Mouse (Mus musculus) layer of hippocampus, postnatal 25 days (tissue): ENCODE measurements at regions not wholly inside any gene's neighbourhood (a gene's known extent, or its start where the extent isn't known, plus 50 kb on each side); places are given as distances from the start of the nearest gene placed in this dataset.

Experiments used
- DNase-seq, 2 experiments: peaks; one replicate each; pipeline ENCODE4 v3.0.0; 2022; ENCODE audit warnings: mixed read lengths in 2 of 2, low spot score in 1 of 2; ENCODE audit errors: extremely low spot score in 1 of 2

GRCm38 (mm10) chr1:142838663-142839062, 801.8 kb upstream of the B3galt2 start:
- DNase-seq: no peak

GRCm38 (mm10) chr1:142867024-142867700, 773.3 kb upstream of the B3galt2 start:
- DNase-seq: no peak

GRCm38 (mm10) chr1:142891842-142892241, 748.6 kb upstream of the B3galt2 start:
- no peak for DNase-seq

- DNase-seq: no peak
Measured at GRCm38 (mm10) chr1:142893156-142893555, 747.3 kb upstream of the B3galt2 start.

GRCm38 (mm10) chr1:142894145-142894544, 746.3 kb upstream of the B3galt2 start:
- no peak for DNase-seq

- DNase-seq: no peak
Measured at GRCm38 (mm10) chr1:142895081-142895480, 745.4 kb upstream of the B3galt2 start.

- no peak for DNase-seq
Measured at GRCm38 (mm10) chr1:142909907-142910306, 730.6 kb upstream of the B3galt2 start.

- no peak for DNase-seq
Measured at GRCm38 (mm10) chr1:142956686-142957085, 683.8 kb upstream of the B3galt2 start.

GRCm38 (mm10) chr1:142971475-142971874, 669.0 kb upstream of the B3galt2 start:
- DNase-seq: no peak

GRCm38 (mm10) chr1:142973387-142973786, 667.1 kb upstream of the B3galt2 start:
- no peak for DNase-seq

GRCm38 (mm10) chr1:142982994-142983393, 657.5 kb upstream of the B3galt2 start:
- no peak for DNase-seq

- DNase-seq: no peak
Measured at GRCm38 (mm10) chr1:142983641-142984040, 656.8 kb upstream of the B3galt2 start.

- DNase-seq: peak in 1 of 2 experiments; percentile 16
Measured at GRCm38 (mm10) chr1:142985516-142985915, 654.9 kb upstream of the B3galt2 start.

- DNase-seq: no peak
Measured at GRCm38 (mm10) chr1:143000216-143000615, 640.2 kb upstream of the B3galt2 start.

GRCm38 (mm10) chr1:143001112-143001511, 639.4 kb upstream of the B3galt2 start:
- no peak for DNase-seq

- no peak for DNase-seq
Measured at GRCm38 (mm10) chr1:143006045-143006444, 634.4 kb upstream of the B3galt2 start.

- DNase-seq: no peak
Measured at GRCm38 (mm10) chr1:143019982-143020381, 620.5 kb upstream of the B3galt2 start.

- DNase-seq: no peak
Measured at GRCm38 (mm10) chr1:143053161-143053560, 587.3 kb upstream of the B3galt2 start.

GRCm38 (mm10) chr1:143053599-143053998, 586.9 kb upstream of the B3galt2 start:
- DNase-seq: peak in 1 of 2 experiments; percentile 13

GRCm38 (mm10) chr1:143054451-143055024, 585.9 kb upstream of the B3galt2 start:
- DNase-seq: no peak

- DNase-seq: no peak
Measured at GRCm38 (mm10) chr1:143060698-143061576, 579.5 kb upstream of the B3galt2 start.
